Mouse (Mus musculus): ENCODE data around the gene Car5a.
A peak's percentile ranks its signal among the peaks of the same experiment; 100 is the strongest.

Gene Car5a

DNA sequence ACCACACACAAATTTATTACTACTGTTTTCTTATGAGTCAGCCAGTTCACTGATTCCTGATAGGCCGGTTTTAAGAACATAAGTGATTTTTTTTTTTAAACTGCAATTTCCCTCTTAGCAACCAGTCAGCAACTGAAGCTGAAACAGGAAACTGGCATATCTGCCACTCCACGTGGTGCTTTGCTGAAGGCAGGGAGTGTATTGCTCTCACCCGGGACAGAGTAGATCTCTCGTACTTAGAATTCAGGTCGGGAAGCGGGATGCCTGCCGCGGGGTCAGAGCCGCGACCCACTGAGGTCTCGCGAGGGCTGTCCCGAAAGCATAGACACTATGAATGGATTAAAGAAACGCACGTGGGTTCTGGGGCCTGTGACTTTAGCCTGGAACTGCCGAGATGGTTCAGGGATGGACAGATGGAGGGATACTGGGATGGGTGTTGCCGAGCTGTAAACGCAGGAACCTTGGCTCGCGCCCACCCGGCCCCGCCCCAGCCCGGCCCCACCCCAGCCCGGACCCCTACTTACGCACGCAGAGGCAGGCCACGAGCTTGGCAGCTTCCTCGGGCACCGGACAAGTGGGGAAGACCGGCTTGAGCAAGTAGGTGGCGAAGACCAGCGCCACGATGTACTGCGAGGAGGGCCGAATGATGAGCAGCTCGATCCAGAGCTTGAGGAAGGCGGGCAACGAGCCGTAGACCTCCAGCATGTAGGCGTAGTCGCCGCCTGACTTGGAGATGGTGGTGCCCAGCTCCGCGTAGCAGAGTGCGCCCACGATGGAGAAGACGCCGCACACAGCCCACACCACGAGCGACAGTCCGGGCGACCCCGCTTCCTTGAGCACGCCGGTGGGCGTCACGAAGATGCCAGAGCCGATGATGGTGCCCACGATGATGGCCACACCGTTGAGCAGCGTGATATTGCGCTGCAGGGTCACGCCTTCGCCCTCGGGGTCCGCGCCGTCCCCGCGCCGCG is 37.9 kb downstream of the Car5a start:
- peak in 1 of 2 experiments; percentile 76 for DNase-seq (ENCODE audit: low spot score in 2 of 2)

DNA sequence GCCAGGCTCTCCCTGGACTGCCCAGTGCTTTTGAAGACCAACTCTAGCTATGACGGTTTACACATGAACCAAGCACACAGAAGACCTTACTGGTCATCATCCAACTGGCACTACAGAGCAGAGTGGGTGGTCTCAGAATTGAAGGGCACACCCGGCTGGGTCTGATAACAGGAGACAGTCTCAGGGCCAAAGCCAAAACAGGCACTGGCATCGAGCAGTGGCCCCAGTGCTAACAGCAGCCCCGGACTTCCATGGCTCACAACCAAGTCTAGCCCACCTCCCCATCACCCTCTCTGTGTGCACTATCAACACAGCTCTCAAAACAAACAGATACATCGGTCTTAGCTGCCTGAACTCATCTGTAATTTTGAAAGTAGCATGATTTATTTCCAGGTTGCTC is 38.8 kb downstream of the Car5a start:
- DNase-seq (ENCODE audit: low spot score in 2 of 2) = no peak

DNA sequence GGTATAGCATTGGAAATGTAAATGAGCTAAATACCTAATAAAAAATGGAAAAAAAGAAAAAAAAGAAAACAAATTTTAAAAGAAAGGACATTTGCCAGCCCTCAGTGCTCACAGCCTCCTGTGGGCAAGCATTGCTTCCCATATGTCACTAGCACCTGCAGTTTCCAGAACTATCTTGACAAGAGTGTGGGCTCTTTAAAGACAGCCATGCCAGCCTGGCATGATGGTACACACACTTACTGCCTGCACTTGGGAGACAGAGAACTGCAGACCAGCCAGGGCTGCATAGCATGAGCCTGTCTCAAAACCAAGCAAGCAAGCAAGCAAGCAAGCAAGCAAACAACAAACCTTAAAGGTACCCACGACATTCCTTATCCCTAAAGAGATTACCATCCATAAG is 39.3 kb downstream of the Car5a start:
- DNase-seq (ENCODE audit: low spot score in 2 of 2) = no peak

DNA sequence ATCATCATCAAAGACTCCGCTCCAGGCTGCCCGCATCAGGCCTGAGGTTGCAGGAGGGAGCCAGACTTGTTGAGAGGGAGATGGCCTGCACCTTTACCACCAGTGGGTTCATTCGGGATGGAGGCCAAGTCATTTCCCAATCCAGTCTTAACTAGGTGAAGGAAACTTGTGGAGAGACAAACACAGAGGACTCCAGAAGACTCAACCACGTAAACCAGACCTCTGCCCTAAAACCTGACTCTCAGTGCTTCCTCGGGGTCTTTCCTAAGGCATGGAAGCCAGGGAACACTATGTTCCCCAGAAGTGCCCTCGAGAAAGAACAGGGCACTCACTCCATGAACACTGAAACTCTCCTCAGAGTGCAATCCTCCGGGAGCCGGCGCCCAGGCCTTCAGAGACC is 39.7 kb downstream of the Car5a start:
- DNase-seq (ENCODE audit: low spot score in 2 of 2) = no peak

DNA sequence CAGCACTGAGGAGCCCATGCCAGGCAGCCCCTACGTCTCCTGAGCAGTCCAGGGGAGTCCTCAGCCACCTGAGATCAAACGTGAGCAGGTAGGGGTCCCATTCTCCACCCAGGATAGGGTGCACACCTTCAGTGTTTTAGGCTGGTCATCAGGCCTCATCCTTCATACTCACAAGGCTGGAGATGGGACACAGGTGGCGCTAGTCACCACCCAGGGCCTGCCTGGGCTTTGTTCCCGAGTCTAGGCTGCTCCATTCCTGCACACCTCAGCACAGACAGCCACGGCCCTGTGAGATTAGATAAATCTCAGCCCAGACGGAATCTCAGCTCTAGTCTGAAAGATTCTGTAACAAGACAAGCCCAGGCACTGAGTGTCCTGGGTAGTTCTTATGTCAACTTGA is 40.7 kb downstream of the Car5a start:
- no peak for DNase-seq (ENCODE audit: low spot score in 2 of 2)

DNA sequence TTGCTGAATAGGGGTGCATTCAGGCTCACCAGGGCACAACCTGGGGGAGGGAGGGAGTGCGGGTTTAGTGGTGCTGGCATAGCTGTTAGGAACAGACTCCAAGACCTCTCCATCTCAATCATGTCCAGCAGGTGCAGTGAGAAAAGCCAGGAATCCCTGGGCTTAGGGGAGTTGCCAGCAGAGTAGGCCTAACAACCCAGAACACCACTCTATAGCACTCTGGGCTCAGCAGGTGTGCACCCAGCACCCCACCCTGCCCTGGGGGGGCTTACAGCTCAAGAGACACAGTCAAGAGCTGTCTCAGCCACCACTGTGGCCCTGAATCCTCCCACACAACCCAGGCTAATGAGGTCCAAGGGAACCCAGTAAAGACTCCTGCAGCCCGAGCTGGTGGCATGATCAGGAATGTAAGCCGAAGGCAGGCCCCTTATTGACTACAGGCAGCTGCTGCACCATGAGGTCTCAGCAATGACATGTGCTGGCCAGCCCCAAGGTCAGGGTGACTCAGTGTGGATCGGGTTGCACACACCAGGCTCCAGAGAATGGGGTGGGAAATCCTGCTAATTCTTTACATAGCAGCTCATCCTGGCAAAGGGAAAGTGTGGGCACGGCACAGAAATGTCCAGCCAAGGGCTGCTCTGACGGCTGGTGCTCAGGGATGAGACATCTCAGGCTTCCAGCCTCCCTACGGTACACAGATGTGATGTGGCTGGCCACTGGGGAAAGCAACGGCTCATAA is 43.0 kb downstream of the Car5a start:
- DNase-seq (ENCODE audit: low spot score in 2 of 2) = no peak

DNA sequence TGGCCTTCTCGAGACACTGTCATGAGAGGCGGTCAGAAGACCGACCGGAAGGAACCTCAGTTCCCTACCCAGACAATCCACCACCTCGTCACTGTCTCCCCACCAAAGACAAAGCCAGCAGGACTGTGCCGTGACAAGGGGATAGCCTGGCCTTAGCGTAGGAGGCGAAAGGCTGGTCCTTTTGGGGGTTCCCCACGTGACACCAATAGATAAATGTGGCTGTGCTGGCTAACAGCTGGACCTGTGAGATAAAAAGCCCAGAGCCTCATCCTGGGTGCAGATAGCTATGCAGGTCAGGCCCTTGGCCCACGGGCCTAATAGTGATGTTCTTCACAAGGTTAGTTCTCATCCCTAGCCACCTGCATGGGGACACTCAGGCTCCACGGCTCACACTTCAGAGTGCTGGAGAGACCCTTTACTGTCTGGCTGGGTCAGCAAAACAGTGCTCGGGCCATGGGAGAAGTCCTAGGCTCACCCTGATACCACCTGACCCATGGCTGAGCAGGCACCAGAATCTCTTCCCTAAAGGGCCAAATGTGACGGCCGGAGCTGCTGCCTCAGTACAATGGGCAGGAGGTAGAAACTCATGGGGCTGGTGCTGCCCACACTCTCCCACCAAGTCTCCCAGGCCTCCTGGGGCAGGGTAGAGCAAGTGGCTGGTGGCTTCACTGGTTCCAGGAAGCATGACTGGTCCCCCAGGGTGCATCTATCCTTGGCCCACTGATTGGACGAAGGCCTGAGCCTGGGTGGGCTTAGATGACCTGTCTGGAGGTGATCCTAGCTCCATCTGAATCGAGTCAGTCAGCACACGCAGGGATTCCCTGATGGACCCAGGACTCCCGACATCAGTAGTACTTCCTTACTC is 45.3 kb downstream of the Car5a start:
- DNase-seq (ENCODE audit: low spot score in 2 of 2) = peak; percentile 80 to 83

DNA sequence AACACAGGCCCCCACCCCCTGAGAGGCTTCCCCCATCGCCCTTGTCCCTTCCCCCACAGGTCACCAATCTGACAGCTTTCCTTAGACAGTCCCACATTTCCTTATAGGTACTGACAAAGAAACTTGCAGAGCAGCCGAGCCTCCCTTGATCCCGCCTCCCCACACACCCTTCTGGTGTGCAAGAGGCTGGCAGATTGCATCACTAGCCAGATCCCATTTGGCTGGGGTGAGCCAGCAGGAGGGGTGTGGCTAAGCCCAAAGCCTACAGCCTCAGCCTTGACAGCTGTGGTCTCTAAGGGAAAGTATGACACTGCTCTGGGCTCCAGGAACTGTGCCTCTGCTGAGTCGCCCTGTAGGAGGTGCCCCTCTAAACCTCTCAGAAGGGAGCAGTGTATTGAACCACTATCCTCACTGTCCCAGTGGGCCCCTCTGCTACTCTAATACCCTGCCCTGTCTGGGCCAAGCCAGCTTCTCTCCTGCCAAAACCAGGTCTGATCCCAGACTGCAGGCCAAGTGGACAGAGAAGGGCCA is 46.2 kb downstream of the Car5a start:
- DNase-seq (ENCODE audit: low spot score in 2 of 2) = peak; percentile 88

DNA sequence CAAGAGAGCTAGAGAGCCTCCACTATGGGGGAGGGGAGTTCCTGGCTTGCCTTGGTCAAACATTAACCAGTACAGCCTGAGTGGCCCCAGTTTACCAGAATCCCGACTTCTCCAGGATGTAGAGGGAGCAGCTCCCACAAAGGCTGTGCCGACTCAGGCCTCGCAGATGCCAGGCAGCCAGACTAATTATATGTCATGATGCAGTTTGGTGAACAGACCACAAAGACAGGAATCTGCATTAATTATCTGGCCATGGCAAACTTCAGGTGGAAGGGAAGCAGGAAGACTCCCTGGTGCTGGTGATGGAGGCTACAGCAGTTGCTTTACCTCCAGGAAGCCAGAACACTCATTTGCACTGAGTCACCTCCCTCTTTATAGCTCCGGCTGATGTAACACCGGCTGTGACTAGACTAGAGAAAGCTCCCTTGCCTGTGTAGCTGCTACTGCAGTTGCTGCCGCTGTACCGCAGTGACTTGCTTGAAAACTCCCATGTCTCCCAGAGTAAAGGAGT is 46.8 kb downstream of the Car5a start:
- no peak for DNase-seq (ENCODE audit: low spot score in 2 of 2)

DNA sequence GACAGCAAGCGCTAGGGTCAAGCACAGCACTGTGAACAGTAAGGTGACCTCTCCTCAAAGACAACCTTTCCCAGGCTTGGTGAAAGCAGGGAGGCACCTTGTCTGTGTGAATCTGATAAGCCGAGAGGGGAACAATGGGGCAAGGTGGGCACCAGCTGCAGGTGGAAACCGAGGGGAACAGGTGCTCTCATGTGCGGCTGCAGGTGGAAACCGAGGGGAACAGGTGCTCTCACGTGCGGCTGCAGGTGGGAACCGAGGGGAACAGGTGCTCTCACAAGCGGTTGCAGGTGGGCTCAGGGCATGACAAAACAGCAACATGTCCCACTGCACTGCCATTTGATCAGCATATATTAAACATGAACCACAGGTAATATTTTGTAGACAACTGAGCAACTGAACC is 47.5 kb downstream of the Car5a start:
- no peak for DNase-seq (ENCODE audit: low spot score in 2 of 2)

DNA sequence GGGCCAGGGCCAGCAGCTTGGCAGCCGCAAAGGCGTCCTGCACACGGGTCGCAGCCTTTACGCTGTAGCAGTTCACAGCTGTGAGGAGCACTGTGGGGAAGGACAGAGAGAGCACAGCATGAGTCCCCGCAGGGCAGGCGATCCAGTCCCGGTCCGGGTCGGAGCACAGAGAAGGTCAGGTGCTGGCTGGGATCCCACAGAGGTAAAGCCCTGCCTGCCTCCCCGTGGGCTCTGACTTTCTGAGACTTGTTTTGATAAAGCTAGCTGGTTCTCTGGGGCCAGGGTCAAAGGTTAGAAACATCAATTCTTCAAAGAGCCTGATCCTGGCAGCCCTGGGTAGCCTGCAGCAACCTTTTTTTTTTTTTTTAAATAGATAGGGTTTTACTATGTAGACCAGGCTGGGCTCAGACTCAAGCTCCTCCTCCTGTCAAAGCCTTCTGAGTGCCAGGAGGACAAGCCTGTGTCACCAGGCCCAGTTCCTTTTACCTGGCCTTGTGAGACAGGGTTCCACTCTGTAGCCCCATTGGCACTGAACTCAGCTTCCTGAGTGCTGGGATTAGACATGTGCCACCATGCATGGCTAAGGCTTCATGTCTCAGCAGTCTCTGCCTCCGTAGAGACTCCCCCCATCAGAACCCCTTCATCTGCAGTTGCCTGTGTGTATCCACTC is 48.1 kb downstream of the Car5a start:
- DNase-seq (ENCODE audit: low spot score in 2 of 2) = no peak

DNA sequence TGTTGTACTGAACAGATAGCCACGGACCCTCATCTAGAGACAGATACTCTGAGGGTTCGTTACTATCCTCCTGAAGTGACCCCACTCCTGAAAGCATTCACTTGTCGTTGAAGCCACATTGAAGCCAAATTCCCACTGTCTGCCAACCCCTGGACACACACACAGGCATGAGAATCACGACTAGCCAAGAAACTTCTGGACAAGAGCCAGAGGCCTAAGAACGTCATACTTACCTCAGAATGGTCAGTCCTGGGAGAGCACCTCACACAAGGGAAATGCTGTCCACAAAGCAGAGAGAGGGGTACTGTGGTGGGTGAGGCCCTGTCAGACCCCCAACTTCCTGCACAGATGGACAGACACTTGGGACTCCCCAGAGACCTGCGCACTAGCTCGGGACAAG is 48.8 kb downstream of the Car5a start:
- no peak for DNase-seq (ENCODE audit: low spot score in 2 of 2)

DNA sequence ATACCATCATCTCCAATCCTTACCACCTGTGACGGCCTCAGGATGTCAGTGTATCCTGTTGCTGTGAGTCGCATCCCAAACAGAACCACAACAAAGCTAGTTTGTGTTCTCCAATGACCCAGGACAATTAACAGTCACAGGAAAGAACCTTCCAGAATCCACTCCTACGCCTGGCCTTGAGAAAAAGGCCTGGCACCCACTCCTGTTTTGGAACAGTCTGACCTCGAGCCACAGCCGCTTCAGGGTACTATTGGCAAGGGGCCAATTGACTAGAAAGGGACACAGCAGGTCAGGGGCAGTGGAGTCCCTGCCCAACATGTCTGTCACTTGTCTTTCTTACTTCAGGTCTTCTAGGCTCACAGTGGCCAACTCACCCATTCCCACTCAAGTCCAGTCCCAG is 51.8 kb downstream of the Car5a start:
- no peak for DNase-seq (ENCODE audit: low spot score in 2 of 2)

DNA sequence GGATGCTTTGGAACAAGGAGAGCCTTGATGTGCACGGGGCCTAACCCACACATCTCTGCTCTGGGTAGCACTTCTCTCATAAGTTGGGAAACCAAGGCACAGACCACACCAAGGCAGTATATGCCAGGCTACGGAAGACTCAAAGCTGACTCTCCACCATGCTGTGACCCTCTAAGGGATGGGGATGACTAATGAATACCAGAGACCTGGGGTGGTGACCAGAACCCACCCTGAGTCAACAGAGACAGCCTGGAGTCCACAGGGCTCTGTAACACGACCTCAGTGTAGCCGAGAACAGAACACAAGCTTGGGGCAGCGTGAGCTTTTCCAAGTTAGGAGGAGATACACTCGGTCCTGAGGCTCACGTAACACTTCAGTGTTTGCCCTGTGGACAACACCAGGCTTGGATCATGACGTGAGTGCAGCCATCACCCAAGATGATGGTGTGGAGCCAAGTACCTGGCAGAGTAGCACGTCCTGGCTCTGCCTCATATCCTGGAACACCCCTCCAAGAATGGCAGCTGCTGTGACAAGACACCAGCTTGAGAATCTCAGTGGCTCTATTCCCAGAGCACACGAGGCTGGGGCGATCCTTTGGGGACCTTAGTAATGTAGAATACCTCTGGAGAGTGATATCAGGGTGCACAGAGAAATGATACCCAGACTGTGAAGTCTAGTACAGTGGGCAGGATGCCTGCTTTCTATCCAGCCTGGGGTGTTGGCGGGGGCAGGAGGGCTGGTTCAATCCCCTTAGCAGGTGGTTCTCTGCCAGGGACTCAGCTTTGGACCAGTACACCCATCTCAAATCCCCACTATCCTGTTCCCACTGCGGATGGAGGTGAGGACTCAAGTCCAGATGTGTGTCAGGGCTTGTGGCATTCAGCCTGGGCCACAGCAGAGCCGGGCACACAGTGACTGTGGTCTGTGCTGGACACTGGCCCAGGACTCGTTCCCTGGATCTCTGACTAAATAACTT is 54.6 kb downstream of the Car5a start:
- no peak for DNase-seq (ENCODE audit: low spot score in 2 of 2)

DNA sequence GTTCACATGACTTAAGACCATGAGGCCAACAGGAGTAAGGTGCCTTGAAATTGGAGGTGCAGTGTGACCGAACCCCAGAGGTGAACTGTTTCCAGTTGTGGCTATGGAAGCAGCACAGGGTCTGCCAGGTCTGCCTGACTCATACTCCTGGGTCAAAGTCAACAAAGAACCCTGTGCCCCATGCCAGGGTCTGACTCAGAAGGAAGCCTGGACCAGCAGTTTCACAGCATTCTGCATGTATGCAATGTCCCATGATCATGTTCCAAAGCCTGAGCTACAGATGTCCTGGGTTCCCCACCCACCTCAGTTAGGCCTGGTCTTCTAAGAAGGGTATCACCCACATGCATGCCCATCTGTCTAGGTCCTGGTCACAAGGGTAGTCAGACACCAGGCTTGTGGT is 55.4 kb downstream of the Car5a start:
- DNase-seq (ENCODE audit: low spot score in 2 of 2) = no peak

DNA sequence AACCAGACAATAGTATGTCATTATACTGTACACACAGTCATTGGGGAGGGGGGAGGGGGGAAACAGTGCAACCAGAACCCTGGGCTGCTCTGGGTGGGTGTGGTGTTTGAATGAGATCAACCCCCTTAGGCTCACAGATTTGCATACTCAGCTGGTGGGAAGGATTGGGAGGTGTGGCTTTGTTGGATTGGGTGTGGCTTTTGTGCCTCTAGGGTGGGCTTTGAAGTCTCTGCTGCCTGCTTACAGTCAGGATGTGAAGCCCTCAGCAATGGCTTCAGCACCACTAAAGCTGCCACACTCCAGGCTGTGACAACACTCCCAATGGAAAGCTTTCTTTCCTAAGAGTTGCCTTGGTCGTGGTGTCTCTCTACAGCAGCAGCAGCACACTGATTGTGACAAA is 57.2 kb downstream of the Car5a start:
- no peak for DNase-seq (ENCODE audit: low spot score in 2 of 2)

DNA sequence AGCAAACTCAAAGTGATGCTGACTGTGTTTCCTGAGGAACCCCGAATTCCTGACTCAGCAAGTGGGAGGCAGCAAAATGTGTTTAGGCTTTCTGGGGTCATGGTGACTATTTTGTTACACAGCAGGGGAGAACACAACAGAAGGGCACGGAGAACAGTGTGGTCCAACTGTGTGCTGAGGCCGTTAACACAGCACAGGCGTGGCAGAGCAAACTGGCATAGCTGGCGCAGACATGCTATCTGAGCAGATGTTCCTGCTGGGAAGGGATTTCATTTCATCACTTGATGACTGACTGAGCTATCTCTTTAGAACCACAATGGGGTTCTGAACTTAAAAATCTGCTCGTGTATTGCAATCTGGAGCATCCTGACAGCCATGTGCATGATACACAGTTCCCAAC is 59.3 kb downstream of the Car5a start:
- no peak for DNase-seq (ENCODE audit: low spot score in 2 of 2)

DNA sequence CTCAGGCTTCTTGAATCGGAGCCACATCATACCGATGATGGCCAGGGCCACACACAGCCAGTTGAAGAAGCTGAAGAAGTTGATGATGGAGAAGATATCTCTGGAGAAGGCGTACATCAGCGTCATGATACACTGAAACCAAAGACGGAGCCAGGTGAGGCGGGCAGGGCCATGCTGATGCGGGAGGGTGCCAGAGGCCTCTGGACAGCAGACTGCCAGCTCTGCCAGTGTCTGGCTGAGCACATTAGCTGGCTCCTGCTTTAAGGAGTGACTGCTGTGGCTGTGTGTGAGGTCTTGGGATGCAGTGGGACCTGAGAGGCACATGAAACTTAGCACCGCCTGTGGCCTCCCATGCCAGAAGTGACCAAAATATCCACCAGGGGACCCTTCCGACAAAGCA is 59.7 kb downstream of the Car5a start:
- DNase-seq (ENCODE audit: low spot score in 2 of 2) = no peak

DNA sequence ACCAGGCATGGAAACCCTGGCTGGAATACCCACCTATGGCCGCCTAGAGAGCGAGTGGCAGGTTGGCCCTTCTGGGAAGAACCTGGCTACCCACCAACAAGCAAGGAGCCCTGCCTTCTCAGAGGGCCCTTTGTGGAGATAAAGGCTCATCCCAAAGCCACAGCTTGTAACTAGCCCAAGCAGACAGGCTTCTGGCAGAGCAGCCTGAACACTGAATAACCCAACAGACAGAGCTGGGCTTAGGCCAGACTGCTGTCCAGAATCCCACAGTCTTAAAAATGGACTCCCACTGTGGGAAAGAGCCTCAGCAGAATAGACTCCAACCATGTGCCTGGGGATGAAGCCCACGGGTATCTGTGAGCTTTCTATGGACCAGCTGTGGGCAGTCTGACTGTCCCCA is 60.5 kb downstream of the Car5a start:
- no peak for DNase-seq (ENCODE audit: low spot score in 2 of 2)

DNA sequence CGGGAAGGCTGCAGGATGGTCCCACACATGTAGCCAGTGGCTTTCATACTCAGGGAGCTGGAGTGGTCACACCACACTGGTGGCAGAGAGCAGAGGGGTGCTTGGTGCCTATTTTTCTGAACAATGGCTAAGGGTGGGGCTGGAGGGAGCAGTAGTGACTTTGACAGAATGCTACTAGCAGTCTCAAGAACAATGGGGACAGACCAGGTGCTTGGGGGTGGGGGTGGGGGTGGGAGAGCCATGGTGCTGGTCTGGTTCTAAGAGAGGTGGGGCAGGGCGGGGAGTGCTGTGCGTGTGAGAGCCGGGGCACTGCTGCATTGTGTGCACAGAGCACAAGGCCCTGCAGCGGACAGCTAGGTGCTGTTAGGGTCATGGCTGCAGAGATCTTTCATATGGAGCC is 62.8 kb downstream of the Car5a start:
- DNase-seq (ENCODE audit: low spot score in 2 of 2) = no peak
